Mouse (Mus musculus) right cerebral cortex, postnatal 14 days (tissue): ENCODE results near the gene Erc1.

Experiments
- DNase-seq: peaks from one replicate; pipeline ENCODE4 v3.0.0; 2022

Gene Erc1

GRCm38 (mm10) chr6:119803239-119803638, 44.7 kb downstream of the Erc1 start:
- DNase-seq: no peak

- peak; percentile 25 for DNase-seq
Measured at GRCm38 (mm10) chr6:119796911-119797486, 51.0 kb downstream of the Erc1 start.

- no peak for DNase-seq
Measured at GRCm38 (mm10) chr6:119796291-119796690, 51.7 kb downstream of the Erc1 start.

- peak; percentile 32 for DNase-seq
Measured at GRCm38 (mm10) chr6:119792562-119792961, 55.4 kb downstream of the Erc1 start.

- no peak for DNase-seq
Measured at GRCm38 (mm10) chr6:119782416-119782815, 65.6 kb downstream of the Erc1 start.

GRCm38 (mm10) chr6:119781109-119781508, 66.9 kb downstream of the Erc1 start:
- DNase-seq: no peak

GRCm38 (mm10) chr6:119768778-119769177, 79.2 kb downstream of the Erc1 start:
- no peak for DNase-seq

GRCm38 (mm10) chr6:119764355-119764754, 83.6 kb downstream of the Erc1 start:
- no peak for DNase-seq

- no peak for DNase-seq
Measured at GRCm38 (mm10) chr6:119759866-119760265, 88.1 kb downstream of the Erc1 start.

- DNase-seq: no peak
Measured at GRCm38 (mm10) chr6:119758490-119758889, 89.5 kb downstream of the Erc1 start.

GRCm38 (mm10) chr6:119757796-119758195, 90.2 kb downstream of the Erc1 start:
- no peak for DNase-seq

- no peak for DNase-seq
Measured at GRCm38 (mm10) chr6:119755866-119756265, 92.1 kb downstream of the Erc1 start.

GRCm38 (mm10) chr6:119749093-119749635, 98.8 kb downstream of the Erc1 start:
- no peak for DNase-seq

GRCm38 (mm10) chr6:119741861-119742260, 106.1 kb downstream of the Erc1 start:
- no peak for DNase-seq

GRCm38 (mm10) chr6:119740541-119740940, 107.4 kb downstream of the Erc1 start:
- DNase-seq: no peak

GRCm38 (mm10) chr6:119738638-119739375, 109.2 kb downstream of the Erc1 start:
- no peak for DNase-seq

GRCm38 (mm10) chr6:119737716-119738115, 110.3 kb downstream of the Erc1 start:
- DNase-seq: no peak

GRCm38 (mm10) chr6:119735937-119736336, 112.0 kb downstream of the Erc1 start:
- no peak for DNase-seq

- no peak for DNase-seq
Measured at GRCm38 (mm10) chr6:119731155-119731554, 116.8 kb downstream of the Erc1 start.

GRCm38 (mm10) chr6:119715234-119715633, 132.7 kb downstream of the Erc1 start:
- DNase-seq: no peak

GRCm38 (mm10) chr6:119713961-119714360, 134.0 kb downstream of the Erc1 start:
- no peak for DNase-seq

GRCm38 (mm10) chr6:119712486-119712885, 135.5 kb downstream of the Erc1 start:
- no peak for DNase-seq

- no peak for DNase-seq
Measured at GRCm38 (mm10) chr6:119711649-119712305, 136.2 kb downstream of the Erc1 start.

GRCm38 (mm10) chr6:119709552-119709951, 138.4 kb downstream of the Erc1 start:
- no peak for DNase-seq
